Mouse (Mus musculus) forebrain, embryonic 16.5 days (tissue): ENCODE data around the gene Zfp598. TPM values are rescaled to one million over a fixed set of nuclear protein-coding genes. Genes with fewer than 3 reads are reported as not detected.
"Not testable (repeated sequence)": the region's sequence is repeated elsewhere in the genome, so short reads cannot be mapped to it uniquely, and the experiment has no call there.

Experiments
- ATAC-seq: fragments of 200-750 bp; cut with Nextera tagmentation; 2 replicates; pipeline ENCODE4 v1.8.0; 2017; ENCODE audit warnings: mild to moderate bottlenecking, moderate library complexity
- H3K27ac ChIP-seq: fragments of 300-500 bp; sonication (generic); 2 replicates; pipeline ENCODE4 v1.5.1; 2014; ENCODE audit warnings: low read length, control low read depth
- H3K27me3 ChIP-seq: fragments of 300-500 bp; sonication (generic); replicated peaks from 2 replicates; pipeline ENCODE4 v1.6.1; 2014; ENCODE audit warnings: low read length; ENCODE audit not compliant: control insufficient read depth, insufficient read depth
- H3K36me3 ChIP-seq: fragments of 300-500 bp; sonication (generic); 2 replicates; pipeline ENCODE4 v1.6.1; 2014; ENCODE audit not compliant: control insufficient read depth, insufficient read depth
- H3K4me1 ChIP-seq: fragments of 300-500 bp; sonication (generic); replicated peaks from 2 replicates; pipeline ENCODE4 v1.6.1; 2014; ENCODE audit warnings: low read length; ENCODE audit not compliant: control insufficient read depth, insufficient read depth
- H3K4me2 ChIP-seq: fragments of 300-500 bp; sonication (generic); 2 replicates; pipeline ENCODE4 v1.6.1; 2014; ENCODE audit warnings: mild to moderate bottlenecking, low read length, control low read depth
- H3K4me3 ChIP-seq: fragments of 300-500 bp; sonication (generic); replicated peaks from 2 replicates; pipeline ENCODE4 v1.5.1; 2014; ENCODE audit warnings: mild to moderate bottlenecking, low read length, control low read depth
- H3K9ac ChIP-seq: fragments of 300-500 bp; sonication (generic); replicated peaks from 2 replicates; pipeline ENCODE4 v1.6.1; 2014; ENCODE audit warnings: low read depth, low read length, control low read depth
- H3K9me3 ChIP-seq: fragments of 300-500 bp; sonication (generic); 2 replicates; pipeline ENCODE4 v1.6.1; 2016; ENCODE audit warnings: low read length; ENCODE audit not compliant: control insufficient read depth
- WGBS: fragments of 180-500 bp; shearing (Covaris S2); extraction: QIAGEN DNeasy Blood & Tissue Kit; methylation state at CpG from one replicate; pipeline ENCODE4 v1.1.7; 2014; 5-methylcytosine and 5-hydroxymethylcytosine counted together
- polyA plus RNA-seq: library from polyadenylated mRNA; unstranded; fragments of >200 nt; fragmentation: Nextera tagmentation; extraction: Ambion mirVana; gene quantifications from 2 replicates; pipeline ENCODE4 v1.2.1, GENCODE M21; 2015

Zfp598 gene
- polyA plus RNA-seq, 1 experiment from 2014 or later, result 22.0 TPM

GRCm38 (mm10) chr17:24707801-24708425 is 38.4 kb downstream of the Zfp598 start:
- Histone ChIP-seq H3K4me3 (peak overlapping the region; percentile 93), H3K4me2 (peak overlapping the region; percentile 92), H3K27me3 (no peaks in the 10 kb centered on the region), H3K9ac (peak overlapping the region; percentile 78), H3K36me3 (peaks cover 8% of the 10 kb centered on the region), H3K4me1 (peaks cover 16% of the 10 kb centered on the region), H3K9me3 (no peaks in the 10 kb centered on the region), H3K27ac (peak overlapping the region; percentile 82)
- peak; percentile 53 for ATAC-seq
- 6% methylated on average over 24 of the region's 24 CpGs for WGBS

- Histone ChIP-seq H3K27ac (no peak overlapping the region), H3K36me3 (peaks cover 8% of the 10 kb centered on the region), H3K9me3 (no peaks in the 10 kb centered on the region), H3K4me1 (peaks cover 16% of the 10 kb centered on the region), H3K27me3 (no peaks in the 10 kb centered on the region), H3K9ac (no peak overlapping the region), H3K4me3 (no peak overlapping the region), H3K4me2 (no peak overlapping the region)
- 26% methylated on average over 2 of the region's 2 CpGs for WGBS
- no peak for ATAC-seq
Measured at GRCm38 (mm10) chr17:24708646-24709045, 39.2 kb downstream of the Zfp598 start.

- Histone ChIP-seq H3K27ac (no peak overlapping the region), H3K27me3 (no peaks in the 10 kb centered on the region), H3K9me3 (no peaks in the 10 kb centered on the region), H3K4me2 (no peak overlapping the region), H3K4me3 (no peak overlapping the region), H3K36me3 (no peaks in the 10 kb centered on the region), H3K4me1 (peaks cover 5% of the 10 kb centered on the region), H3K9ac (no peak overlapping the region)
- 42% methylated on average over 6 of the region's 6 CpGs for WGBS
- ATAC-seq, result no peak
Measured at GRCm38 (mm10) chr17:24715556-24715955, 46.1 kb downstream of the Zfp598 start.

GRCm38 (mm10) chr17:24716166-24716682 is 46.7 kb downstream of the Zfp598 start:
- Histone ChIP-seq H3K4me2 (no peak overlapping the region), H3K4me1 (peaks cover 11% of the 10 kb centered on the region), H3K4me3 (no peak overlapping the region), H3K27ac (no peak overlapping the region), H3K36me3 (no peaks in the 10 kb centered on the region), H3K9ac (no peak overlapping the region), H3K9me3 (no peaks in the 10 kb centered on the region), H3K27me3 (no peaks in the 10 kb centered on the region)
- no peak for ATAC-seq
- 97% methylated on average over 15 of the region's 15 CpGs for WGBS

GRCm38 (mm10) chr17:24717943-24718342 is 48.5 kb downstream of the Zfp598 start, which contains the start of the genes Rnf151 and Rps2:
Gene Rnf151 (minus strand): TSS chr17:24718063.
Gene Rps2 (plus strand): TSS chr17:24718116.
- Histone ChIP-seq H3K36me3 (peaks cover 7% of the 10 kb centered on the region), H3K4me2 (peak within 1 kb of the TSS; percentile 62), H3K9ac (no peak within 1 kb of the TSS), H3K4me1 (peaks cover 25% of the 10 kb centered on the region), H3K9me3 (no peaks in the 10 kb centered on the region), H3K4me3 (peak within 1 kb of the TSS; percentile 92), H3K27me3 (no peaks in the 10 kb centered on the region), H3K27ac (no peak within 1 kb of the TSS)
- 80% methylated on average over 4 of the region's 4 CpGs for WGBS
- ATAC-seq, result no peak

- not testable (repeated sequence) for ATAC-seq, H3K9me3 ChIP-seq, H3K36me3 ChIP-seq, H3K27ac ChIP-seq, H3K27me3 ChIP-seq
- 67% methylated on average over 5 of the region's 5 CpGs for WGBS
- peak overlapping the region; percentile 62 for H3K4me2 ChIP-seq
- peak overlapping the region; percentile 92 for H3K4me3 ChIP-seq
- peaks cover 33% of the 10 kb centered on the region for H3K4me1 ChIP-seq
- H3K9ac ChIP-seq, result peak overlapping the region; percentile 92
Measured at GRCm38 (mm10) chr17:24718938-24719337, 49.5 kb downstream of the Zfp598 start.

- Histone ChIP-seq H3K4me2 (peak overlapping the region; percentile 80), H3K27me3 (no peaks in the 10 kb centered on the region), H3K9ac (peak overlapping the region; percentile 92), H3K4me3 (peak overlapping the region; percentile 92), H3K27ac (peak overlapping the region; percentile 76), H3K9me3 (no peaks in the 10 kb centered on the region), H3K36me3 (peaks cover 7% of the 10 kb centered on the region), H3K4me1 (peaks cover 33% of the 10 kb centered on the region)
- peak; percentile 99 for ATAC-seq
- WGBS, result under 1% methylated on average over 61 of the region's 61 CpGs
Measured at GRCm38 (mm10) chr17:24719494-24720222, 50.2 kb downstream of the Zfp598 start.

- peaks cover 33% of the 10 kb centered on the region for H3K4me1 ChIP-seq
- H3K36me3 ChIP-seq, H3K27ac ChIP-seq, ATAC-seq, H3K27me3 ChIP-seq, H3K9me3 ChIP-seq: not testable (repeated sequence)
- 2% methylated on average over 10 of the region's 11 CpGs for WGBS
- peak overlapping the region; percentile 70 for H3K9ac ChIP-seq
- peak overlapping the region; percentile 80 for H3K4me2 ChIP-seq
- H3K4me3 ChIP-seq, result peak overlapping the region; percentile 92
Measured at GRCm38 (mm10) chr17:24720616-24721015, 51.1 kb downstream of the Zfp598 start.

- H3K27ac ChIP-seq, H3K9me3 ChIP-seq, ATAC-seq, H3K9ac ChIP-seq, H3K27me3 ChIP-seq, H3K36me3 ChIP-seq: not testable (repeated sequence)
- peaks cover 33% of the 10 kb centered on the region for H3K4me1 ChIP-seq
- H3K4me3 ChIP-seq, result 0 out of 2 replicates have a peak overlapping the region, but pooled peaks have one; percentile 12
- peak overlapping the region; percentile 30 for H3K4me2 ChIP-seq
- 72% methylated on average over 7 of the region's 7 CpGs for WGBS
Measured at GRCm38 (mm10) chr17:24721383-24721955, 52.0 kb downstream of the Zfp598 start.
